Mouse (Mus musculus) liver, embryonic 14.5 days (tissue): ENCODE results near the gene Tex10.

Experiments used
- CTCF ChIP-seq: IDR thresholded peaks from 2 replicates; pipeline ENCODE4 v1.5.1; 2016; ENCODE audit warnings: antibody characterized with exemption, low read depth, control low read depth
- EP300 ChIP-seq: IDR thresholded peaks from 2 replicates; pipeline ENCODE4 v1.6.1; 2016; ENCODE audit warnings: antibody characterized with exemption, low read depth

DNA sequence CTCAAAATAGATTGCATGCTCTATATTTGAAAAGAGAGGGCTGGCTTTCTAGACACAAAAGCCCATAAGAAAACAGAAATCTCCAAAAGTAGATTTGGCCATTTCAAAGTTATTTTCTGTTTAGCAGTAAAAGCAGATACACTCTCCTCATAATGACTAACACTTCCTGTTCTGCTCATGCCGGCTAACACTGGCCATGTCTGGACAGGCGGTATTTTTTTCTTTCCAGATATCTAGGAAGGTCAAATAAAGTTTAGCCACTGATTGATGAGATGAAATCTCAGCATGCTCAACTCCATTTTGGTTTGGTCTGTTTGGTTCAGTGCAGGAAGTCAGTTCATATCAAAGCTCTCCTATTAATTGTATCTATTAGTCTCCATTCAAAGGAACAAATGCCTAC, 19.3 kb upstream of the Tex10 start:
- TF ChIP-seq CTCF (no peak), EP300 (no peak)
